Mouse (Mus musculus): ENCODE data around the gene 5430402E10Rik.
"Not testable (repeated sequence)": the region's sequence is repeated elsewhere in the genome, so short reads cannot be mapped to it uniquely, and the experiment has no call there.

5430402E10Rik gene

DNA sequence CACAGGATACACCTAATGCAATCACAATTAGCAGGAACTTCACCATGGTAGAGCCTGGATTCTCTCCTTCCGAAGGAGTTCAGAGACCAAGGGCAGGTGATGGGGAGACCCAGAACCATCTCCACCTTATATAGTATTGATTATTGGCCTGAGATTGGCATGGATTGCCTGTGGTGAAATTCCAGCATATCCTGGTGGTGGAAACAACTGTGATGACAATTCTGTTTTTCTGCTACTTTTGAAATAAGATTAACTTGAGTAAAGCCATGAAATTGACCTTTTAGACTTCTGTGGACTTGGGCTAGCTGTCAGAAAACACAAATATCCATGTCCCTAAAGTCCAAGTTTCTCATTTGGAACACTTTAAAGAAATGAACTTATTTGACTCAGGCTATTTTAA, at the start of gene 5430402E10Rik:
TSS of gene 5430402E10Rik (minus strand) at position 101 of the 400 bp plus-strand sequence.
- not testable (repeated sequence) for DNase-seq (ENCODE audit: extremely low spot score, low read depth, low spot score)

DNA sequence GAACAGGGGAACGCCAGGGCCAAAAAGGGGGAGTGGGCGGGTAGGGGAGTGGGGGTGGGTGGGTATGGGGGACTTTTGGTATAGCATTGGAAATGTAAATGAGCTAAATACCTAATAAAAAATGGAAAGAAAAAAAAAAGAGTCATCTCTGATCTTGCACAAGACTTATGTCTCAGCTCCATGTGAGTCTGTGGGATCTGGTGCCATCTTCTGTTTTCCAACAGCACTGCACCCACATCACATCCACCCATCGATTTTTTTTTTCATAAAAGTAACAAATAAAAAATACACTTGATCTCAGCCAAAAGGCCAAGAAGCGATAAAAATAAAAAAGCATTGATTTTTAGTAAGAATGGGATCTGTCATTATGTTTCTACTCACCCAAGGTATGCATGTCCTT, 44.8 kb downstream of the 5430402E10Rik start:
- DNase-seq (ENCODE audit: extremely low spot score, low read depth, low spot score), result not testable (repeated sequence)

Measured in hindlimb bud, embryonic 11.5 days (tissue).